Mouse (Mus musculus) embryonic facial prominence, embryonic 11.5 days (tissue): ENCODE results near the gene Gna12. TPM values are rescaled to one million over a fixed set of nuclear protein-coding genes. Genes with fewer than 3 reads are reported as not detected.
A peak's percentile ranks its signal among the peaks of the same experiment; 100 is the strongest.

Experiments
- ATAC-seq: fragments of 200-750 bp; cut with Nextera tagmentation; replicated peaks from 2 replicates; pipeline ENCODE4 v1.8.0; 2017; ENCODE audit warnings: low read depth; ENCODE audit not compliant: insufficient number of reproducible peaks, low FRiP score, low TSS enrichment
- DNase-seq: peaks from one replicate; pipeline ENCODE4 v3.0.0-alpha.2; 2015; ENCODE audit warnings: low spot score
- H3K27ac ChIP-seq: fragments of 300-500 bp; sonication (generic); replicated peaks from 2 replicates; pipeline ENCODE4 v1.5.1; 2014; ENCODE audit warnings: mild to moderate bottlenecking, low read depth, low read length, control low read depth
- H3K27me3 ChIP-seq: fragments of 300-500 bp; sonication (generic); 2 replicates; pipeline ENCODE4 v1.6.1; 2014; ENCODE audit warnings: mild to moderate bottlenecking, low read length, moderate library complexity, mixed read lengths; ENCODE audit not compliant: control insufficient read depth, insufficient read depth
- H3K36me3 ChIP-seq: fragments of 300-500 bp; sonication (generic); replicated peaks from 2 replicates; pipeline ENCODE4 v1.6.1; 2014; ENCODE audit warnings: low read depth, mild to moderate bottlenecking, low read length, moderate library complexity, mixed read lengths; ENCODE audit not compliant: control insufficient read depth, insufficient read depth
- H3K4me1 ChIP-seq: fragments of 300-500 bp; sonication (generic); 2 replicates; pipeline ENCODE4 v1.6.1; 2014; ENCODE audit warnings: low read length, mixed read lengths; ENCODE audit not compliant: control insufficient read depth, insufficient read depth
- H3K4me2 ChIP-seq: fragments of 300-500 bp; sonication (generic); 2 replicates; pipeline ENCODE4 v1.6.1; 2014; ENCODE audit warnings: low read depth, mild to moderate bottlenecking, control low read depth, low read length, moderate library complexity
- H3K4me3 ChIP-seq: fragments of 300-500 bp; sonication (generic); 2 replicates; pipeline ENCODE4 v1.5.1; 2014; ENCODE audit warnings: low read depth, low read length, control low read depth
- H3K9ac ChIP-seq: fragments of 300-500 bp; sonication (generic); replicated peaks from 2 replicates; pipeline ENCODE4 v1.6.1; 2014; ENCODE audit warnings: mild to moderate bottlenecking, control low read depth, low read length
- H3K9me3 ChIP-seq: fragments of 300-500 bp; sonication (generic); replicated peaks from 2 replicates; pipeline ENCODE4 v1.6.1; 2016; ENCODE audit warnings: mild to moderate bottlenecking, low read length, inconsistent platforms, mixed read lengths; ENCODE audit not compliant: control insufficient read depth
- WGBS: fragments of 180-500 bp; shearing (Covaris S2); extraction: QIAGEN DNeasy Blood & Tissue Kit; methylation state at CpG from one replicate; pipeline ENCODE4 v1.1.7; 2014; 5-methylcytosine and 5-hydroxymethylcytosine counted together
- polyA plus RNA-seq: library from polyadenylated mRNA; unstranded; fragments of >200 nt; fragmentation: Nextera tagmentation; extraction: Ambion mirVana; gene quantifications from 2 replicates; pipeline ENCODE4 v1.2.1, GENCODE M21; 2014

Gene Gna12
- polyA plus RNA-seq, 1 experiment from 2014 or later: 46.8 TPM

DNA sequence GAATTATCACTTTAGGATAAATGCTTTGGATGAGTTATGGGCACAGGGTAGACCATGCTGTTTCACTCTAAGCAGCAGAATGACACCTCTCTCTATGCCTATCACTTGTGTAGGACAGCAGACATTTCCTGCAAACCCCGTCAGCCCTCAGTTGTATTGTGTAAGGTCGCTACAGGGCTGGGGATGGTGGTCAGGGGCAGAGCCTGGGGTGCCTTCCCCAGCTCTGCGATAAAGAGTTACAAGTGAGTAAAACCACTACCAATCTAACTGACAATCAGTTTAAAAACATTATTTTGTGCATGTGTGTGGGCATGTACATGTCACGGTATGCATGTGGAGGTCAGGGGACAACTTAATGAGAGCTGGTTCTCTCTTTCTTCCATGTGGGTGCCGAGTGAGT is 49.1 kb downstream of the Gna12 start:
- H3K36me3 ChIP-seq: peaks cover 3% of the 10 kb centered on the region

DNA sequence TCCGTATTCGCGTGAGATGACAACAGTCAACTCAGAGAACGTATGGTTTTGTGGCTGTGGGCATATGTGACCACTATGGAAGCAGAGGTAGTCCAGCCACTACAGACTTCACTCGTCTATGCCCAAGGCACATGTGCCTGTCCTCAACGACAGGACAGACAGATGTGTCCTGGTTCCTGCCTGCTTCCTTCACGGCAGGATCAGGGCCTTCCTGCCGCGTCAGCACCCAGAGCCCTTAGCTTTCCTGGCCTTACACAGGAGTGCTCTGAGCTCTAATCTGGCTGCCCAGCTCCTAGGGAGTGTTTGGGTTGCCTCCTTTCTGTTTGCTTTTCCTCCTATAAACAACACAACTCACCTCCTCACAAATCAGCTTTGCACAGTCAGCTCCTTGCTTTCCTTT is 53.3 kb downstream of the Gna12 start:
- no peak overlapping the region for H3K27ac ChIP-seq
- H3K36me3 ChIP-seq: no peaks in the 10 kb centered on the region; the same call in 1 of the 2 replicates
- no peak for ATAC-seq
- no peak overlapping the region for H3K4me3 ChIP-seq
- no peaks in the 10 kb centered on the region for H3K9me3 ChIP-seq
- no peaks in the 10 kb centered on the region for H3K27me3 ChIP-seq
- 73% methylated on average over 9 of the region's 9 CpGs for WGBS
- H3K4me2 ChIP-seq: no peak overlapping the region
- no peak overlapping the region for H3K9ac ChIP-seq
- no peak for DNase-seq
- H3K4me1 ChIP-seq: no peaks in the 10 kb centered on the region; the same call in 1 of the 2 replicates

More for the DNA sequence above, 49.1 kb downstream of the Gna12 start:
- H3K27me3 ChIP-seq: no peaks in the 10 kb centered on the region
- ATAC-seq (no peak), DNase-seq (no peak)
- H3K27ac ChIP-seq: no peak overlapping the region
- H3K9ac ChIP-seq: no peak overlapping the region
- no peaks in the 10 kb centered on the region for H3K4me1 ChIP-seq
- H3K4me2 ChIP-seq: no peak overlapping the region
- H3K9me3 ChIP-seq: no peaks in the 10 kb centered on the region
- 90% methylated on average over 5 of the region's 5 CpGs for WGBS
- no peak overlapping the region for H3K4me3 ChIP-seq

DNA sequence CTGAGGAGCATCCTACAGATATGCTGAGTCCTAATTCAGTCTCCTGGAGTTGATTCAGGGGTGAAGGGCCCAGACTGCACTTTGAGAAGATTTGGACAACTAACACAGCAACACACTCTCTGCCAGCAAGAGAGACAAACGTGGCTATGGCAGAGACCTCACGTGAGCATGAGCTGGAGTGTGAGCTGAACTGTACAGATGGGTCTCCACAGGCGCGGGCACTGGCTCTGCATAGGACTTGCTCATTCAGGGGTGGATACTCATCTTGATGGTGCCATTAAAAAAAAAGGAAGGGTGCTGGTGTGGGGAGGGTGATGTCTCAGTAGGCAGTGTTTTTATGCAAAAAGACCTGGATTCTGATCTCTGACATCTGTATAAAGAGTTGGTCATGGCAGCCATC is 55.1 kb downstream of the Gna12 start:
- Histone ChIP-seq H3K27me3 (no peaks in the 10 kb centered on the region), H3K4me1 (no peaks in the 10 kb centered on the region; the same call in 1 of the 2 replicates), H3K36me3 (no peaks in the 10 kb centered on the region; the same call in 1 of the 2 replicates), H3K4me2 (no peak overlapping the region), H3K9ac (no peak overlapping the region), H3K9me3 (no peaks in the 10 kb centered on the region), H3K4me3 (no peak overlapping the region), H3K27ac (no peak overlapping the region)
- WGBS: 90% methylated on average over 4 of the region's 4 CpGs
- no peak for DNase-seq
- no peak for ATAC-seq

DNA sequence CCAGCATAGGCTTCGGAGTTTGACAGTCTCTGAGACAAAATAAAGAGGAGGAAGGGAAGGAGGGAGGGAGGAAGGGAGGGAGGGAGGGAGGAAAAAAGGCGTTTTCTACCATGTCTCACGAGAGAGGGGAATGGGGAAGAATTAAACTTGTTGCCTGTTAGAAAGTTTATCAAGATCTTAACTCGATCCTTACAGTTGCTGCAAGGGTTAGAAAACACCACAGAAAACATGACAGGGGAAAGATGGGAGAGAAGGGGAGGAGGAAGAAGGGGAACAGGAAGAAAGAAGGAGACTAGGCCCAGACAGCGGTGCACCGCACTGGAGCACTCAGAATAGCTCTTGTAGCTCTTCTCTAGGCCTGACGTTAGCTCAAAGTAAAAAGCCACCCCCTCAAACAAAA is 58.1 kb downstream of the Gna12 start:
- no peaks in the 10 kb centered on the region for H3K36me3 ChIP-seq
- H3K4me3 ChIP-seq: no peak overlapping the region
- ATAC-seq (no peak), DNase-seq (no peak)
- H3K4me1 ChIP-seq: peaks cover 7% of the 10 kb centered on the region
- no peaks in the 10 kb centered on the region for H3K27me3 ChIP-seq
- peak overlapping the region; percentile 2; the same call in 1 of the 2 replicates for H3K27ac ChIP-seq
- WGBS: 68% methylated on average over 7 of the region's 7 CpGs
- no peak overlapping the region for H3K4me2 ChIP-seq
- H3K9ac ChIP-seq: no peak overlapping the region
- H3K9me3 ChIP-seq: no peaks in the 10 kb centered on the region

DNA sequence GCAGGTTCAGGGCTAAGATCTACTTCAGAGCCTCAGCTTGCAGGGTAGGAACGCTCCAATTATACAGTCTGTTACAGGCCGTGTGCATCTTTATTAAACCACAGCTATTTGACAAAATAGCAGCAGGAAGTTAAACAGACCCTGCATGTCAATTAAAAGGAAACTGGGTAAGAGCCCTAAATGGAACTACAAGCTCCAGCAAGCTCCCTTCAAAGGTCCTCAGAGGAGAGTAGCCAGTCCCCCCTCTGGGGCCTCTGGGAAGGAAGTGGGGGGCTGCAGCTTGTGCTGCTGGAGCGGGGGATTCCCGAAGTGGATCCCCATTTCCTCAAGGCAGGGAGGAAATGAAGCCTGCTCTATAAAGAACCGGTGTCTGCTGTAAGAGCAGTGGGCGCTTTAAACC is 58.6 kb downstream of the Gna12 start:
- Histone ChIP-seq H3K9me3 (no peaks in the 10 kb centered on the region), H3K27ac (peak overlapping the region; percentile 2; the same call in 1 of the 2 replicates), H3K36me3 (no peaks in the 10 kb centered on the region), H3K4me2 (no peak overlapping the region), H3K9ac (no peak overlapping the region; the same call in 1 of the 2 replicates), H3K27me3 (no peaks in the 10 kb centered on the region), H3K4me3 (no peak overlapping the region), H3K4me1 (peaks cover 7% of the 10 kb centered on the region)
- ATAC-seq (no peak), DNase-seq (no peak)
- WGBS: 49% methylated on average over 6 of the region's 6 CpGs

DNA sequence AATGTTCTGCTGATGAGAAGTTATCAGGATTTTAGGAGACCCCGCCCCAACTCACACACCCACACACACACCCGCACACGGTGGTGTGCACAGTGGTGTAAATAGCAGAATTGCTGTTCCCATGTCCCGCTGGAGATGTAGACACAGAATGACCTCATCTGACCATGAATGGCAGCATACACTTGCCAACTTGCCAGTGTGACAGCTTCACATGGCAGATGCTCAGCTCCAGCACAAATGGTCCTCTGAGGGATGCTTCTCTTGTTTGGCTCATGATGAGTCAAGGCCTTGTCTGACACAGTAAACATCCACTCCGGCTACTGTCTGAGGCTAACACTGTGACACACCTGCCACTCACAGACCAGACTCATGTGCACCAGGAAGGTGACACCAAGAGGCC is 61.9 kb downstream of the Gna12 start:
- Histone ChIP-seq H3K9me3 (no peaks in the 10 kb centered on the region), H3K36me3 (no peaks in the 10 kb centered on the region), H3K9ac (no peak overlapping the region; the same call in 1 of the 2 replicates), H3K4me2 (no peak overlapping the region), H3K4me3 (no peak overlapping the region), H3K27me3 (no peaks in the 10 kb centered on the region), H3K4me1 (peaks cover 7% of the 10 kb centered on the region), H3K27ac (peak overlapping the region; percentile 65)
- ATAC-seq (no peak), DNase-seq (no peak)
- WGBS: 86% methylated on average over 5 of the region's 5 CpGs

DNA sequence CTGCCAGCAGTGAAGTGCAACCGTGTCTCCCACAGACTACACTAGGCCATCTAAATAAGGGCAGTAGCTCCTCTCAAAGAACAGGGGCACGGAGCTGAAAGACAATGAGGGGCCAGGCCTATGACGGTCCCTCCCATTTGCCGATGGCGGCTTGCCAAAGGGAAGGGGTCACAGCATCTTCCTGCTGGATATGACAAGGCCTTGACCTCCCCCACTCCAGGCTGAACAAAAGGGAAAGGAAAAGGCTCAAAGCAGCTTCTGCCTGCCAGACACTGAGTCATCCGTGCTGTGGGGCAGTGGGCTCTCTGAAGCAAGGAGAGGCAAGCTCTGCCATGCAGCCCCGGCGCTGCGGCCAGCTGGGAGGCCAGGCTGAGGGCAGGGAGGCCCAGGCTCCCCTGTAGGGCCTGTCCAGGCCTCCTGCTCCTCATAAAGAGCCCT is 62.5 kb downstream of the Gna12 start:
- Histone ChIP-seq H3K36me3 (no peaks in the 10 kb centered on the region), H3K4me1 (peaks cover 7% of the 10 kb centered on the region), H3K4me3 (no peak overlapping the region), H3K27me3 (no peaks in the 10 kb centered on the region), H3K9ac (peak overlapping the region; percentile 44), H3K4me2 (no peak overlapping the region), H3K9me3 (no peaks in the 10 kb centered on the region), H3K27ac (peak overlapping the region; percentile 65)
- DNase-seq: peak; percentile 38
- 21% methylated on average over 9 of the region's 9 CpGs for WGBS
- peak; percentile 53 for ATAC-seq

DNA sequence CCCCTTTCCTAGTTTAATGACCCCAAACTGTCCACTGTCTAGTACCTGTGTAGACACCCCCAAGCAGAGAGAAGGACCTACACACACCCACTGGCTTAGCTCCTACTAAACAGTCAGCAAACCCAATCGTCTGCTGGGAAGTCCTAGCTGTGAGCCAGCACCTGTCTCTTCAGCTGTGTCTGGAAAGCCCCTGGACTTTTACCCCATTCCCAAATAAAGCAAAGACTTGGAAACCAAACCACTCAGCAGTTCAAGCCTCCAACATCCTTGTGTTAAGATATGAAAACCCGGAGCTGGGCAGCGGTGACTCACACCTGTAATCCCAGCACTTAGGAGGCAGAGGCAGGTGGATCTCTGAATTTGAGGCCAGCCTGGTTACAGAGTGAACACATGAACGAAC is 63.7 kb downstream of the Gna12 start:
- ATAC-seq: no peak
- Histone ChIP-seq H3K4me3 (no peak overlapping the region), H3K4me1 (peaks cover 7% of the 10 kb centered on the region), H3K27me3 (no peaks in the 10 kb centered on the region), H3K27ac (no peak overlapping the region), H3K9ac (no peak overlapping the region), H3K36me3 (no peaks in the 10 kb centered on the region), H3K9me3 (no peaks in the 10 kb centered on the region), H3K4me2 (no peak overlapping the region)
- no peak for DNase-seq
- WGBS: 92% methylated on average over 4 of the region's 4 CpGs
